Mouse (Mus musculus): ENCODE measurements around the gene Zfyve19. TPM values are rescaled to one million over a fixed set of nuclear protein-coding genes. Genes with fewer than 3 reads are reported as not detected.

Zfyve19 gene
- 10 to 100 TPM; 26.6 to 52.4 (median 38.3) TPM for total RNA-seq (2022)

DNA sequence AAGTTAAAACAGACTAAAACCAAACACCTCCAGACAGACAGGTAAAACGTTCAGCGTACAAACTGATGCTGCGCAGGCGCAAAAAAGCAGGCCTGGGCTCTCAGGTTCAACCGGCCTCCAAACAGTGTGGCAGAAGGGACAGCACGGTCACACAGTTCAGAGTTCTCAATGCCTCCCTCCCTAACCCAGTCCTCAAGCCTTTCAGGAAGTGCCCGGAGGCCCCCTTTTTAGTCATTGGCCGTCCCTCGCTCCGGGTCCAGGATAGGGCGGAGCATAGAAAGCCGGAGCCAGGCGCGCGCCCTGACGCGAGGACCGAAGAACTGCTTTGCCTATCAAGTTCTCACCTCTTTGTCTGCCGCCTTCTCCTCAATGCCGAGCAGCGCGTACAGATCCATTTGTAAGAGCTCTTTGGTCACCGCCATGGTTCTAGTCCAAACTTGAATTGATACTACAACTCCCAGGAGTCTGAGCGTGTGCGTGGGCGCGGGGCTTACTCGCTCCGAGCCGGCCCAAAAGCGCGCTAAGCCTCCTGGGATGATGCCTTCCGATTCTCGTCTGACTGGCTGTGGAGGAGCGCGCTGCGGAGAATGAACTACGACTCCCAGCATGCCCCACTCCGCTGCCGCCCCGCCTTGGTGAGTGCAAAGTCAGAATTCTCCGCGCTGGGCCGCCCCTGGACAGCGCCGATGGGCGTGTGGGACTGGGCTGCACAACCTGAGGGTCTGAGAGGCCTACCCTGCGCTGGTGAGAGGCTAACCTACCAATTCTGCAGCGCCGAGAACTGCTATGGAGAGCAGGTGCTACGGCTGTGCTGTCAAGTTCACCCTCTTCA, at the start of gene Zfyve19, which contains the start of gene Dnajc17:
TSS of gene Zfyve19 (plus strand) at position 274 of the 832 bp plus-strand sequence.
TSS of gene Dnajc17 (minus strand) at position 452 of the 832 bp plus-strand sequence.
- peak; percentile 95 for DNase-seq

DNA sequence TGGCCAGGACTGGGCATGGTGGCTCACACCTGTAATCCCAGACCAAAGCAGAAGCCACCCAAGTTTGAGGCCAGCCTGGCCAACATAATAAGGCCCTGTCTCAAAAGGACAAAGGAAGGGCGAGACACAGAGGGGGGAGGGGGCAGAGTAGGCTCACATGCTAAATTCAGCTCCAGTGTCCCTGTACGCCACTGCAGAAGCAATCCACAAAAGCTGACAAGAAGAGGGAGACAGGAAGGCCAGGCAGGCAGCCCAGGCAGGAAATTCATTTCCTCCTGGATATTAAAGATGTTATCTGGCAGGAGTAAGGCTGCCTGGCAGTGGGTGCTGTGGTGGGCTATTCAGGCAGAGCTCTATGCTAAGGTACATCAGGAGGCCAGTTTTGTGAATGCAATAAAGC, 47.2 kb upstream of the Zfyve19 start:
- no peak for DNase-seq

DNA sequence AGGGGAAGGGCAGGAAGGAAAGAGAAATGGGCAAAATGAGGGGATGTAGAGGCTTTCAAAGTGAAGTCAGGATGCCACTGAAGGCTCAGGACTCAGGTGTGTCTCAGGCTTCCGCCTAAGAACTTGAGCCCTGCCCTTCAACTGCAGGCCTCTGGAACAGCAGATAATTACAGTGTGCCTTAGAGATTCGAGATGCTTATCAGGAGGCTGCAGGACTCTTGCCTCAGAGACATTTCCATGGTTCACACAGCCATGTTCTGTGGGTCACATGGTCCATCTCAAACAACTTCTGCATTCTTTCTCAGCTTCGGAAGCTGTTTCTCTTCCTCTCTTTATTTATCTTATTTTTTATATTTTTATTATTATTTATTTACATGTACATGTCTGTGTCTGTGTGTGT, 45.3 kb upstream of the Zfyve19 start:
- no peak for DNase-seq

DNA sequence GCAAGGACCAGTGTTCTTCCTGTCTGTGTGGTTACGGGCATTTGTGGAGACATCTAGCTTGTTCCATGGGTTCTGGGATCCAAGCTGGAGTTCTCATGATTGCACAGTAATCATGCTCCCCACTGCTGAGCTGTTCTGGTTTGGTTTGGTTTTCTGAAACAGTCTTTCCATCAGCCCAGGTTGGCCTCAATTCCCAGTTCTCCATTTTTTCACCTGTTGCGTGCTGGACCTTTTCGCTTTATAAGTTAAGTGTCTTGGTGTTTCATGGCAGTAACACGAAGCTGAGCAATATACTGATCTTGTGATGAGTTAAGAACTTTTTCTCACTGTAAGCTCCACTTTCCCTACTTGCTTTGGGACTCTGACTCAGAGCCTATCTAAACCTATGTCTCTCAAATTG, 44.4 kb upstream of the Zfyve19 start:
- DNase-seq, result no peak

DNA sequence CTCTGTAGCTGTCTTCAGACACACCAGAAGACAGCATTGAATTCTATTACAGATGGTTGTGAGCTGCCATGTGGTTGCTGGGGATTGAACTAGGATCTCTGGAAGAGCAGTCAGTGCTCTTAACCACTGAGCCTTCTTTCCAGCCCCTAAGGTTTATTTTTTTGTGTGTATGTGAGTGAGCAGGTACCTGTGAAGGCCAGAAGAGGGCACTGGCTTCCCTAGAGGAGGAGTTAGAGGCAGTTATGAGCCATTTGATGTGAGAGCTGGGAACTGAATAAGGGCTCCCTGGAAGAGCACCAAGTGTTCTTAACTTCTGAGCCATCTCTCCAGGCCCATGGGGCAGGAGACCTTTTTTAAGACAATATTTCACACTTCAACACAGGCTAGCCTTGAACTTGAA, 43.0 kb upstream of the Zfyve19 start:
- no peak for DNase-seq

DNA sequence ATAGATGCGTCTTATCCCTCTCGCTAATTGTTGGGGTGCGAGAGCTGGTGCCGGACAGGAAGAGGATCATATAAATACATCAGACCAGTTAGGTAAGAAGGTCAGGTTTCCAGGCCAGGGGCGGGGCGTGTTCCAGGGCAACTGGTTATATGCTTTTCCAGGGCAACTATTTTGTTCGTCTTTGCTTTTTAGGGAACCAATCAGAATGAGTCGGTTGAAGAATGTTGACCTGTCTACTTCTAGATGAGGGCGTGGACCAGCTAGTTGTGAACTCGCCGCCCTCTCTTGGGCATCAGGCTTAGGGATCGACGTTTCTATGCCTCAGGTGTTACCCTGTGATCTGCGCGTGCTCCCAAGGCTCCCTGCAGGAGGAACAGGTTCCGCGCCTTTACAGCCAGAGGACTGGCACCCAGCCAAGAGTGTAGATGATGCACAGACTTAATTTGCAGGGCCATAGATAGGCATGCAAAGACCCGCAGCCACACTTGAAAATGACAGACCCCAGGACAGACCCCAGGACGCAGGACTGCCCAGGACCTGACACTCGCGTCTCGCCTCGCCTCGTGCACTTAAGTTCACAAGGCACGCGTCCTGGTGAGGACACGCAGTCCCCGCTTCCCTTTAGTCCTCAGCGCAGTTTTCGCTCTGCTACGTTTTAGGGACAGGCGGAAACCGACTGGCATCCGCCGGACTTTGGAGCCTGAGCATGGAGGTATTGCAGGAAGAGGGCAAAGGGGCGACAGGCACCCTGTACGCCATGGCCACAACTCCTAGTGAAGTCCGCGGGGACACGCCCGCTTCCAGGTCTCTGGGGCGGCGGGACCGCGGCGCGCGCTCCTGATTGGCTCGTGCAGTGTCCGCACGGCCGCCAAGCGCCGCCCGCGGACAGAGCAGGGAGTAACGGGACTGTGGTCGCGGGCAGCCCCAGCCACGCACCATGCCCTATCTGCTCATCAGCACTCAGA, 41.2 kb upstream of the Zfyve19 start, which contains the start of gene Gchfr:
TSS of gene Gchfr (plus strand) at position 873 of the 965 bp plus-strand sequence.
- DNase-seq, result peak; percentile 60

DNA sequence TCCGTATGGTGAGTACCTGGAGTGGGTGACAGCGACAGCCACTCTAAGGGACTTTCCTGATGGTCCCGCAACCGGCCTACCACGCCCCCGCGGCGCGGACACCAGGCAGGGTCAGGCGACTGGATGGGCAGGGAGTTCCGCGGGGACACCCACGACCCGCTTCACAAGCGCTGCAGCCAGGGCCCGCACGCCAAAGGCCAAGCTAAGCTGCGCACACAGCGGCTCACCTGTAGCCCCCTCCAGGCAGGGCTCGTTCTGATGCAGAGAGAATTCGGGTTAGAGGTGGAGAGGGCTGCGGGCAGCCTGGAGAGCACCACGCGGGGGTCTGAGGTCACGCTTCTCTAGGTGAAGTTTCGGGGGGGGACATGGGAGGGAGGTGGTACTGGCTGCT, 40.6 kb upstream of the Zfyve19 start:
- no peak for DNase-seq

DNA sequence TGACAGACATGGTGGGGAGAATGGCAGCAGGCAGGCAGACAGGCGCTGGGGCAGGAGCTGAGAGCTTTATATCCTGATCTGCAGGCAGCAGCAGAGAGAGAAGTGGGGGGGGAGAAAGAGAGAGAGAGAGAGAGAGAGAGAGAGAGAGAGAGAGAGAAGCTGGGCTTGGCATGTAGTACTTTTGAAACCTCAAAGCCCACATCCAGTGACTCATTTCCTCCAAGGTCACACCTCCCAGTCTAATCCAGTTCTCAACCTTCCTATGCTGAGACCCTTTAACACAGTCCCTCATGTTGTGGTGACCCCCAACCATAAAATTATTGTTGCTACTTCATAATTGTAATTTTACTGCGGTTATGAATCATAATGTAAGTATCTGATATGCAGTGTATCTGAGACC, 38.1 kb upstream of the Zfyve19 start:
- no peak for DNase-seq

DNA sequence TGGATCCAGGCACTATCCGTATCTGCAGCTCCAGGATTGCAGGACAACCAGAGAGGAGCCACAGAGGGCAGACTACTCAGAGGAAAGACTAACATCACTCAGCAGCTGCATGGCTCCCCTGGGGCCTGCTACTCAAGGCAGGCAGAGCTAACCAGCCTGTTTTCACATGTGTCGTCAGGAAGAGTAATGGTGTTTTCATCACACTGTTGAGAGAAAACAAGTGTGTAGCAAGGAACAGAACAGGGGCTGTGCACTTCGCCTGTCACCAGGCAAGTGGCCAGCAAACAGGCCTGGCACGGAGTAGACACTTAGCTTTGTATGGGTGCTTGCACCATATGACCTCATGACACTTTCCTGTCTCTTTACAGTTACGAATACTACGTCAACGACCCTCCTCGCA, 36.8 kb upstream of the Zfyve19 start:
- no peak for DNase-seq

DNA sequence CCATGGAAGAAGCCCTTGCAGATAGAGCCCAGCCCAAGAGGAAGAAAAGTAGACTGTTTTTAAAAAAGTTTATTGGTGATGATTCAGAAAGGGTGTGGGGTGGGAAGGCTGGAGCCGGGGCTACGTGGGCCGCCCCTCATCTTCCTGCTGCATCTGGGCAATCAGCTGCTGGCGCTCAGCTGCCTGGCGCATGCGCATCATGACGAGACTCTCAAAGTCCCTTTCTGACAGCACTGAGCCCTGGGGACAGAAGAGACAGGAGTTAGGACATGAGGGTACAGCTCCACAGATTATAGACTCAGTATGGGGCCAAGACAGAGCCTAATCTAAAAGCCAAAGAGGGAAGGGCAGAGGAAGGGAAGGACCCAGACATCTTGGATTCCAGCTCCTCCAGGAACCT, 36.0 kb upstream of the Zfyve19 start:
- DNase-seq, result no peak

DNA sequence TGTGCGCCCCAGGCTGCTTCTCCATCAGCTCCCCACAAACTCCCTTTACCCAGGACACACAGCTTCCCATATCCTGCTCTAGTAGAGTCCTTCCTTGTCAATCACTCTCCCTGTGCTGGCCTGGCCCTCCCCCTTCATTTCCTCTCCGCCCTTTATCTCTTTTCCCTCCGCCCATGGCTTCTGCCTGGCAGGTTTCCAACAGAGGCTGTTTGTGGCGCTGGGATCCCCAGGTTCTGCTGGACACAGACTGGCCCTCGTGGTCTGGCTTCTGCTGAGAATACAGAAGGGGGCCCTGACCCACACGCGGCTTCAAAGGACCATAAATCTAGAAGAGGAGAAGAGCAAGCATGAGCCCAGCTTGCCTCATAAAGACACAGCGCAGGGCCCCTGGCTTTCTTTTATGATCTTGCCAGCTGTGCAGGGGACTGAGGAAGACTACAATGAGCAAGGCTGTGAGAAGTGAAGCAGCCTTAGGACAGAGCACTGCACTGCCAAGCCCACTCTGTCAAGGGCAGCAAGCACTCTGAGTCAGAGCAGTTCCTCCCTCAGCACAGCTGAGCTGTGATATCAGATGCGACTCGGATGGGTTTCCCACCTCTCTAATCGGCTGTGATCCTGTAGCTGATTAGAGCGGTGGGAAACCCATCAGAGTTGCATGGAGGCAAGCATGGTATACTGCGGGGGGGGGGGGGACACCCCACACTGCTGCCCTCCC, 35.4 kb upstream of the Zfyve19 start:
- DNase-seq, result peak; percentile 74

DNA sequence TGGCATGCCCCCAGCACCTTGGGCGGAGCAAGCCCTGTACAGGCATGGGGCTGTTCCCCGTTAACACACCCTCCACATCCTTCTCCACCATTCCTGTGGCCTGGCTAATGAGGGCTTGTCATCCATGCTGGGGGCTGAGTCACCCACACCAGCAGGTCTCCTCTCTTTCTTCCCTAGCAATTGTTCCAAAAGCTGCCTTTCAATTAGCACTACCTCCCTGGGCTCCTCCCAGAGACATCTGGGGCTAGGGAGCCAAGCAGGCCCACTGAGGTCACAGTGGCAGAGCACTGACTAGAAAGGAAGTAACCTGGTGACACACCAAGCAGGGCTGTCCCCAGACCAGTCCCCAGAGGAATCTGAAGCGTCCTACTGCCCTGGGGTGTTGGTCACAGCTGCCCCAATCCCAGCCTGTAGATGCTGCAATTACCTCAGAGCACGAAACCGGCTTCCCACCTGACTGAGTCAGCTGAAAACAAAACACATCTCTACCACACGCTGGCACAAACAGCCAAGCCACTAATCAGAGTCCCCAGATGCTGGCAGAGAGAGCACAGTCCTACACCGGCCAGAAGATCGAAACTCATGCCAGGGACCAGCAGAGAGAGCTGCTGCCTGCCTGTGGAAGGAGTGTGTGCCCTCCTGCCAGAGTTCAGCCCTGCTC, 34.3 kb upstream of the Zfyve19 start, which contains the start of gene Gm14137:
TSS of gene Gm14137 (plus strand) at position 519 of the 661 bp plus-strand sequence.
- DNase-seq, result no peak

DNA sequence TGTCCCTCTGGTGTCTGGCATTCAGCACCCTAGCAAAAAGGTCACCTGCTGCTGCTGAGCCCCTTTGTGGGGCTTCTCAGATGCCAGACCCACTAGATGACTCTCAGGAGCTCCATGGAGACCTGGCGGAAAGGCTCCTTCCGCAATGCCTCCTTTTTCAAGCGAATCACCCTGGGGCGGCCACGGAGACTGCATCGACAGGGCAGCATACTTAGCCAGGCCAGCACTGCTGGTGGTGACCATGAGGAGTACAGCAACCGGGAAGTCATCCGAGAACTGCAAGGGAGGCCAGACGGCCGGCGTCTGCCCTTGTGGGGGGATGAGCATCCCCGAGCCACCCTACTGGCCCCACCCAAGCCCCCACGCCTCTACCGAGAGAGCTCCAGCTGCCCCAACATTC, 33.6 kb upstream of the Zfyve19 start:
- DNase-seq, result no peak

DNA sequence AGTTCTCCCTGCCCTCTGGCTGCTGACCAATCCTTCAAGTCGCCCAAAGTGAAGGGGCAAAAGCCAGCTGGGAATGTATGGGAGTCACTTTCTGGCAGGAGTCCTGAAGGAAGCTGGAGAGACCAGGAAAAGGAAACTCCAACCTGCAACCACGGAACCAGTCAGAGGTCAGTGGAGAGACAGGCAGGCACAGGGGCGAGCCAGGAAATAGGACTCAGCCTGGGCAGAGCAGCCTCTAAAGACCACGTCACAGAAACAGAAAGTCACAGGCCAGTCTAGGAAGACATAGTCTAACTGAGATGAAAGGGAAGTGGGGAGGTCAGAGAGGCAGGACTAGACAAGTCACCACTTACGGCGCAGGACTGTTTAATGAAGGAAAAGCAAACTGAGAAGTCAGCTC, 32.8 kb upstream of the Zfyve19 start:
- no peak for DNase-seq

DNA sequence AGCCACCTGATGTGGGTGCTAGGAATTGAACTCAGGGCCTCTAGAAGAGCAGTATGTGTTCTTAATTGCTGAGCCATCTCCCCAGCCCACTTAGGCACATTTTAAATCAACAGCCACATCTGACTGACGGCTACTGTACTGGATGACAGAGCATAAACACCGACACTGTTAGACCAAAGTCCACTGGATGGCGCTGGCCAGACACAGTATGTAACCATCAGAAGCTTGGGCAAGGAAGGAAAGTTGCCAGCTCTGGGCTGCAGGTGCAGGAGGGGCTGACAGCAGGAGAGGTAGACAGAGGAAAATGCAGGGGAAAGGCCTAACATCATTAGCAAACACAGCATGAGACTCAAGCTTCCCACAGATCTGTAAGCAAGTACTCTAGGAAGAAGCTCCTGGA, 31.7 kb upstream of the Zfyve19 start:
- no peak for DNase-seq

DNA sequence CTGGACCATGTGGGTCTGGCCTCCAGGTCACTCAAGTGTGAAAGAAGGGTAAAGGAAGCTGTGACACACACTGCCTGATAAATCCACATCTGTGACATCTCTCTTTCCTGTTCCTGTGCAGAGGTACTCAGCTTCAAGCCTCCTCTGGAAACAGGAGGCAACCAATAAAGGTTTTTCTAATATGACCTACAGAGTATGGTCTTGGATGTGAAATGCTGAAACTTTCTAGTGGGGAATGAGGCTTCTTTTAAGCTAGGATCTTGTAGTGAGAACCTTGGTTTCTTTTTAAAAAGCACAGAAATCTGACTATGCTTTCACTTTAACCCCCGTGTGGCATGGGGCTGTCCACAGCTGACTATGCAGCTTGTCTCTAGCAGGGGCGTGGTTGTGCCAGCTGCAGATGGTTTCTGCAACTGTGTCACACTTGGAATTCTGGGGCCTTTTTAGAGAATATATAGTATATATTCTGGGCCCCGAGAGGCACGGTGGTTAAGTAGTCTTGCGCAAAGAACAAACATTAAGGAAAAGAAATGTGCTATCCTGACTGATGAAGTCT, 31.0 kb upstream of the Zfyve19 start:
- no peak for DNase-seq

DNA sequence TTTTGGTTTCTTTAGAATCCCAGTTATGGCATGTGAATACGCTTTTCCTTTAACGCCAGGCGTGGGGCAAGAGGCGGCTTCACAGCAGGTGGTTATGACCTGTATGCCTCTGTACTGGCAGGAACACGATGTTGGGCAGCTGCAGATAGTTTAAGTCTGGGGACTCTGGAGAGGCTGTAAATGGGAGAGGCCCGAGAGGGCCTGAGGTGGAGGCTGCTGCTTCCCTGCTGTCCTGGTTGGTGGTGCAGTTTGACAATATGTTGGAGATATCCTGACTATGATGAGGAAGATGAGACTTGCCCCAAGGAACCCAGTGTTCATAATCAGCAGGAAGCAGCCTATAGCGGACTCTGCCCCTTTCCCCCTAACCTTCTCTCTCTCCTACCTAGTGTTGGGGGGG, 25.5 kb upstream of the Zfyve19 start:
- no peak for DNase-seq

DNA sequence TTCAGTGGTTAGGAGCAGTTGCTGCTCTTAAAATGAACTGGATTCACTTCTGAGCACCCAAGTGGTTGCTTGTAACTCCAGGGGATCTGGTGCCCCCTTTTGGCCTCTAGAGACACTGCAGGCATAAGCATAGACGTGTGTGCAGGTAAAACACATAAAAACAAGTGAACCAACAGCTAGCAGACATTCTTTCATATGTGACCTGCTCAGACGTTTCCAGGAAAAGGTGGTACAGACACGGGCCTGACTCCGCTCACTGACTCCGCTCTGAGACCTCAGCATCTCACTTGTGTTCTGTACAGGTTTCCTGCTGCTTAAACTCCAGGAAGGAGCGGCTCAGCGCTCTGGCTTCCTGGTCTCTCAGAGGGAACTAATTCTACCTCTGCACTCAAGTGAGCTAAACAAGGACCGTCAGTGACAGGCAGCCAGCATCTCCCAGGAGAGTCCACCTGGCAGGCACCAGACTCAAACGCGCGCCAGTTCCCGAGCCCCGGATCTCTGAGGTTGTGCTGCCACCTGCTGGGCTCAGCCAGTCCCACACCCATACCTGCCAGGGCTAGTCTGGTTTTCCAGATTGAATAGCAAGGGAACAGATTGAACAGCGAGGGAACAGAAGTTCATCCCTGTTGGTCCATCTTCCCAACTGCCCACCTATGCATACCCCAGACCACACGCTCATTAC, 19.2 kb upstream of the Zfyve19 start:
- peak; percentile 67 for DNase-seq

DNA sequence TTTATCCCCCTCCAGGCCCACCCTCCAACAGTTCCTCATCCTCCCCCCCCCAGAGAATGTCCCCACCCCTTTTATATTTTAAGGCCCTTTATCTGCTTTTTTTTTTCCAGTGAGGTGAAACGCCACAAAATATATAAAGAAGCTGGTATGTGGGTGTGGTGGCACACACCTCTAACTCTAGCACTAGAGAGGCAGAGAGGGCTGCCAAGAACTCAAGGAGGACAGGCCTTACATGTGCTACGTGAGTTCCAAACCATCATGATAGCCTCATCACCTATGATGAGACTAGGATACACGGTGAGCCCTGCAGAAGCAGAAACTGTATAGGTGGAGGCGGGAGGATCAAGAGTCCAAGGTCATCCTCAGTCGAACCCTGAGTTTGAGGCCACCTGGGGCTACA, 17.4 kb upstream of the Zfyve19 start:
- DNase-seq, result no peak

DNA sequence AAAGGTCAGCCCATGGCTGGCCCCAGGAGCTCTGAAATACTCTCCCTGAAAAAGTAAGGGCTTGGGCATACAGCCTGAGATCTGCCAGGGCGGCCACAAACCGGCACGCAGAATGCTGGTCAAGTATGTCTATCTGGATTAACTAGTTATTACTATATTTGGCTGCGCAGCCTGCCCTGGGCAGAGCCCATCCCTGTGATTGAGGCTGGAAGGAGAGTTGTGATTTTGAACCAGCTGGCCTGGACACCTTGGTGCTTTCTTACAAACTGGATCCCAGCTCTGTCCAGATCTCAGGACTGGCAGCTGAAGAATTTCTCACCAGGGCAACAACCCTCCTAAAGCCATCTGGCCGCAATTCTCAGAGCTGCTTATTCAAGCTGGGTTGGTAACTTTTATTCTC, 14.3 kb upstream of the Zfyve19 start:
- no peak for DNase-seq

Data from adrenal gland, adult 8-10 months (tissue).